In the genomic region with DNA sequence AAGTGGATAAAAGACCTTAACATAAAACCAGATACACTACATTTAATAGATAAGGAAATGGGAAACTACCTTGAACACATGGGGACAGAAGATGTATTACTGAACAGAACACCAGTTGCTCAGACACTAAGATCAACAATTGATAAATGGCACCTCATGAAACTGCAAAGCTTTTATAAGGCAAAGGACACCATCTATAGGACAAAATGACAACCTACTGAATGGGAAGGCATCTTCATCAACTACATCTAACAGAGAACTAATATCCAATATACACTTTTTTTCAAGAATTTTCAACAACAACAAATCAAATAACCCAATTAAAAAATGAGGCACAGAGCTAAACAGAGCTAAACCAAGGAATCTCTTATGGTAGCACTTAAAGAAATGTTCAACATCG, we compare ENCODE assay signal across 32 mouse cellular contexts.
DNase-seq lines count a peak whose midpoint lies in the region; ATAC-seq and TF ChIP-seq lines count a peak whose summit lies in the region.
"Had no signal": no experiment of that assay in that cellular context is flagged by ENCODE, and none has a peak within 500 bp of the region (broad histone marks: within the 10 kb centered on the region; RNA-seq: fewer than 3 reads in every experiment).

No protein-coding gene starts in this region.

- 77% methylated on average over 1 of the region's 1 CpGs for WGBS in heart, adult 2 months
- WGBS in heart, embryonic 11.5 days (ENCODE audit: insufficient replicate concordance): 63% methylated on average over 1 of the region's 1 CpGs
- 84% methylated on average over 1 of the region's 1 CpGs for WGBS in kidney, embryonic 16.5 days

- H3K9ac ChIP-seq in heart, adult 2 months (ENCODE audit: low read depth, low read length): no peak overlapping the region
- H3K9ac ChIP-seq in heart, embryonic 11.5 days (ENCODE audit: low read depth, low read length): no peak overlapping the region
- H3K9ac ChIP-seq in kidney, embryonic 16.5 days (replicated peaks; ENCODE audit: low read length): no peak overlapping the region
- H3K9ac ChIP-seq: embryonic facial prominence, embryonic 13.5 days; hindbrain, embryonic 12.5 days; liver, embryonic 15.5 days; lung, embryonic 15.5 days had no signal

- no peak overlapping the region for H3K4me3 ChIP-seq in heart, adult 2 months
- H3K4me3 ChIP-seq in heart, embryonic 11.5 days (ENCODE audit: low read depth, low read length): no peak overlapping the region
- no peak overlapping the region for H3K4me3 ChIP-seq in left cerebral cortex, adult 2 months
- no peak overlapping the region for H3K4me3 ChIP-seq in kidney, embryonic 16.5 days (ENCODE audit: low read length)
- H3K4me3 ChIP-seq: embryonic facial prominence, embryonic 13.5 days; forebrain, embryonic 10.5 days; heart, embryonic 10.5 days; hindbrain, embryonic 12.5 days; liver, embryonic 15.5 days; lung, embryonic 15.5 days; megakaryocyte, embryonic 14.5 days had no signal

- DNase-seq in heart, adult 2 months: no peak
- no peak for DNase-seq in left cerebral cortex, adult 2 months (ENCODE audit: extremely low spot score in 1 of 2, low spot score in 2 of 2)
- DNase-seq in left cerebral cortex, postnatal 14 days (ENCODE audit: low spot score in 2 of 2): no peak
- peak; percentile 4 for DNase-seq in 416B (ENCODE audit: low read depth)
- peak; percentile 32 for DNase-seq in MN1 (ENCODE audit: low spot score)
- no peak for DNase-seq in thymus, postnatal 14 days
- DNase-seq: adrenal gland, adult 2 months; adrenal gland, postnatal 36 days; cerebellum, adult 18-20 months; cerebellum, postnatal 10 days; gastrocnemius, postnatal 14 days; heart, postnatal 36 days; kidney, adult 2 months; kidney, postnatal 36 days; layer of hippocampus, postnatal 36 days; liver; lung, postnatal 4 days; midbrain, embryonic 14.5 days; spleen, adult 18-20 months; thymus, adult 18-20 months had no signal

- H3K27me3 ChIP-seq in heart, adult 2 months (ENCODE audit: control insufficient read depth, insufficient read depth, low read length): no peaks in the 10 kb centered on the region
- no peaks in the 10 kb centered on the region for H3K27me3 ChIP-seq in heart, embryonic 11.5 days (ENCODE audit: control insufficient read depth, insufficient read depth, low read length)
- H3K27me3 ChIP-seq in kidney, embryonic 16.5 days (ENCODE audit: insufficient read depth, low read length): no peaks in the 10 kb centered on the region
- H3K27me3 ChIP-seq: embryonic facial prominence, embryonic 13.5 days; hindbrain, embryonic 12.5 days; liver, embryonic 15.5 days; lung, embryonic 15.5 days; megakaryocyte, embryonic 14.5 days had no signal

- no peaks in the 10 kb centered on the region for H3K36me3 ChIP-seq in heart, adult 2 months (ENCODE audit: control insufficient read depth, insufficient read depth, low read length)
- H3K36me3 ChIP-seq in heart, embryonic 11.5 days (ENCODE audit: control insufficient read depth, insufficient read depth, low read length): 0 out of 2 replicates have a peak, but pooled peaks cover 8% of the 10 kb centered on the region
- no peaks in the 10 kb centered on the region; the same call in 1 of the 2 replicates for H3K36me3 ChIP-seq in kidney, embryonic 16.5 days (ENCODE audit: insufficient read depth, low read length)
- H3K36me3 ChIP-seq: liver, embryonic 15.5 days; lung, embryonic 15.5 days had no signal

- no peak for ATAC-seq in heart, embryonic 11.5 days (replicated peaks; ENCODE audit: insufficient number of reproducible peaks, low FRiP score, low TSS enrichment)
- no peak for ATAC-seq in kidney, embryonic 16.5 days (ENCODE audit: low FRiP score, low TSS enrichment)
- ATAC-seq: activated CD4-positive, CD25-positive, alpha-beta regulatory T cell, adult 4 months; forebrain, embryonic 16.5 days; inflammation-experienced regulatory T-cells, adult 6 months had no signal

- TF ChIP-seq EP300 in heart, adult 2 months (IDR thresholded peaks at IDR 0.05; ENCODE audit: insufficient read depth, low read depth, low read length): no peak

- no peak for TF ChIP-seq POLR2A in heart, adult 2 months (IDR thresholded peaks at IDR 0.05; ENCODE audit: insufficient read depth, low read depth, low read length)

- no peaks in the 10 kb centered on the region for H3K4me1 ChIP-seq in heart, adult 2 months (ENCODE audit: control insufficient read depth, insufficient read depth, low read length)
- H3K4me1 ChIP-seq in heart, embryonic 11.5 days (ENCODE audit: control insufficient read depth, insufficient read depth, low read length): peaks cover 37% of the 10 kb centered on the region
- peaks cover 31% of the 10 kb centered on the region for H3K4me1 ChIP-seq in kidney, embryonic 16.5 days (ENCODE audit: insufficient read depth, low read length)
- H3K4me1 ChIP-seq: megakaryocyte, embryonic 14.5 days had no signal

- H3K9me3 ChIP-seq in heart, embryonic 11.5 days (replicated peaks; ENCODE audit: control insufficient read depth, low read length): no peaks in the 10 kb centered on the region
- H3K9me3 ChIP-seq in kidney, embryonic 16.5 days (ENCODE audit: low read length): no peaks in the 10 kb centered on the region
- H3K9me3 ChIP-seq: embryonic facial prominence, embryonic 13.5 days; forebrain, embryonic 10.5 days; heart, embryonic 10.5 days; hindbrain, embryonic 12.5 days; liver, embryonic 15.5 days; lung, embryonic 15.5 days; megakaryocyte, embryonic 14.5 days had no signal

- intact Hi-C loops in heart, adult 2 months (cut with DNase I): no loop called here
- intact Hi-C loops in left cerebral cortex, adult 2 months (cut with DNase I): no loop called here
- intact Hi-C loops in left cerebral cortex, postnatal 14 days (cut with DNase I): no loop called here

- no peak overlapping the region for H3K27ac ChIP-seq in heart, adult 2 months
- H3K27ac ChIP-seq in heart, embryonic 11.5 days (ENCODE audit: low read depth, low read length): no peak overlapping the region
- no peak overlapping the region for H3K27ac ChIP-seq in left cerebral cortex, adult 2 months
- H3K27ac ChIP-seq in kidney, embryonic 16.5 days (ENCODE audit: low read length): no peak overlapping the region
- H3K27ac ChIP-seq: embryonic facial prominence, embryonic 13.5 days; forebrain, embryonic 10.5 days; heart, embryonic 10.5 days; hindbrain, embryonic 12.5 days; liver, embryonic 15.5 days; lung, embryonic 15.5 days had no signal

- no peak overlapping the region for H3K4me2 ChIP-seq in heart, embryonic 11.5 days
- no peak overlapping the region for H3K4me2 ChIP-seq in kidney, embryonic 16.5 days (replicated peaks; ENCODE audit: low read depth, low read length)
- H3K4me2 ChIP-seq: embryonic facial prominence, embryonic 13.5 days; hindbrain, embryonic 12.5 days; liver, embryonic 15.5 days; lung, embryonic 15.5 days had no signal

- H3K79me2 ChIP-seq in heart, adult 2 months (replicated peaks; ENCODE audit: control insufficient read depth, insufficient read depth, low read length): no peaks in the 10 kb centered on the region

- peak; percentile 53 for TF ChIP-seq CTCF in heart, adult 2 months (IDR thresholded peaks at IDR 0.05)
- peak; percentile 11; the same call in 1 of the 2 replicates for TF ChIP-seq CTCF in left cerebral cortex, adult 2 months (IDR thresholded peaks at IDR 0.05)

Comparison
In these comparisons a context has a peak if more than half of its experiments do, and no peak if none do; other contexts are left out.
1. DNase-seq: peak in 416B (single experiment) and MN1 (single experiment); none in heart, adult 2 months (0 of 2), left cerebral cortex, adult 2 months (0 of 2), left cerebral cortex, postnatal 14 days (0 of 2) and thymus, postnatal 14 days (single experiment).